Mouse (Mus musculus) ovary, postnatal 36 days (tissue): ENCODE data around the gene Xpr1.

Experiments
- DNase-seq: peaks from one replicate; pipeline ENCODE4 v3.0.0; 2022; ENCODE audit warnings: low spot score, mixed read lengths

Gene Xpr1

GRCm38 (mm10) chr1:155407697-155408576 lies 9.3 kb downstream of the Xpr1 start:
- DNase-seq, result no peak

DNA sequence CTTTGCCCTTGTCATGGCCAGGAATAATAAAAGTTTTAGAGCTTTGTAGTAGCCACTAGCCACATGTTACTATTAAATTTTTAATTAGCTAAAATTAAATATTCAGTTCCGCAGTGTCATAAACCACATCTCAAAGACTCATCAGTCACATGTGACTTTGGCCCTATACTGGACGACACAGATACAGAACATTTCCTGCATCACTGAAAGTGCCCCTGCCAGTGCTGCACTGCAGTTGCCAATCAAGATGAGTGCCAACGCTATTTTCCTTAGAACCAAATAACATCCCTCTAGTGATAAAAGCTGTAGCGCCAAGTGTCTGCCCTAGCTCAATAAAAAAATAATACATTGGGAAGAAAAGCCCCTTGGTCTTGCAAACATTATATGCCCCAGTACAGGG lies 17.2 kb downstream of the Xpr1 start:
- DNase-seq, result no peak

DNA sequence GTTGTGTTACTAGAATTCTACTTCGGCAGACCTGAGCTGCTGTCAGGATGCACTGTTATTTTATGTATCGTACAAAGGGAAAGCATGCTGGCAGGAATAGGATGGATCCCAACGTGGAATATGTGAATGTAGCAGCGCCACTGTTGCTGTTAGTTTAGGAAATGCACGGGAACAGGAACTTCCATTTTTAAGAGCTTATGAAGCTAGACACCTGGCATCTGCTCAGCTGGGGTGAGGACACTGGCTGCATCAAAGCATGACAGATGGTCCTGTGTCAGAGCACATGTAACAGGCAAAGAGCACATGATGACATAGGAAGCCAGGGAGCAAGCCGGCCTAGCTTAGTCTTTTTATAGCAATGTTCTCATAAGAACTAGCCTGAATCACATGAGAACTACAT lies 22.4 kb downstream of the Xpr1 start:
- DNase-seq, result no peak

DNA sequence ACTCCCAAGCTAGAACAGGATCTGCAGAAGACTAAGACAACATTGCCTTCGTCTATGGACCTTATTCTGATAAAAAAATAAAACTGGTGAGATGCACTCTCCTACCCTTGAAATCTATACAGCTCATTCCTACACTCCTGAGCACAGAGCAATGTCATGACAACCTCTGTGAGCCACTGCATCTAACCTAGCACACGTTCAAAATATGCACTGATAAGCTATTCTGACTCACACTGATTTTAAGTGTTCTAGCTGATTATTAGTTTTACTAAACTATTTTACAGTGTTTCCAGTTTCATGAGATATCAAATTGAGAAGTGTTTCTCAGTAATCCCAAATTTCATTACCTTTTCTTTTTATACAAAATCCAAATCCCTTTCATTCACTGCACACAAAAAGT lies 23.2 kb downstream of the Xpr1 start:
- no peak for DNase-seq

DNA sequence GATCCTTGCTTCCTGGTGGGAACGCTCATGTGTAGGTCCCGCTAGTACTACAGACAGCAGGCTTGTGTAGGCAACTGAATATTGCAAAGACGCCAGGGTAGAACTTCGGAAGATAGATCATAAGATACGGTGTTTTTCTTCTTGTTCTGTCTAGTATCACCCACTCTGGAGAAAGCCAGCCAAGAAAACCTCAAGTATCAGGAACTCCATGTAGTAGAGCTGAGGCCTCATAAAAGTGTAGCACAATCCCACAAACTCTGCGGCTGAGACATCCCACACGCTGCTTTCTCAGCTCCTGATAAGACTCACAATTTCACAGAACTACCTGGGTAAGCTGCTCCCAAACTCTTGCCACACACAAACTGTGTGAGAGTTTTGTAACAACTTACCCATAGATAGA lies 24.4 kb downstream of the Xpr1 start:
- no peak for DNase-seq

GRCm38 (mm10) chr1:155391537-155391936 lies 25.7 kb downstream of the Xpr1 start:
- DNase-seq, result no peak

- no peak for DNase-seq
These were observed 28.8 kb downstream of the Xpr1 start for GRCm38 (mm10) chr1:155388418-155388817.

DNA sequence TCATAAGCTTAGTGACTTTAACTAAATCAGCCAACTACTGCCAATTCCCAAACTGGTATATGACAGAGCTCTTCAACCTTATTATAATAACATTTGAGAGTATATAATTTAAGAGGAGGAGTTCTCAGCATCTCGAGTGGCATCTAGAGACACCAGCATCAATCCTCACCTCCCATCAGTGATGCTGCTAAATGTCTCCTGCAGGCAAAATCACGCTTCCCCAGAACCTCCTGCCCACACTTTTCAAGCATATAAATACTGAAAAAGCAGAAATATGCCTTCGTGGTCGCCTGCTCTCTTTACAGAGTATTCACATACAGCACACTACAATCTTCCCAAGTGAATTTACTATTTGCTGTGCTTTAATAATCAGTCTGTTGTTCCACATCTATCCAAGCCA lies 30.7 kb downstream of the Xpr1 start:
- no peak for DNase-seq

GRCm38 (mm10) chr1:155383319-155384302 lies 33.6 kb downstream of the Xpr1 start:
- DNase-seq, result no peak

GRCm38 (mm10) chr1:155381931-155382330 lies 35.3 kb downstream of the Xpr1 start:
- no peak for DNase-seq

- no peak for DNase-seq
These were observed 37.9 kb downstream of the Xpr1 start for GRCm38 (mm10) chr1:155379289-155379688.

GRCm38 (mm10) chr1:155372821-155373220 lies 44.4 kb downstream of the Xpr1 start:
- no peak for DNase-seq

GRCm38 (mm10) chr1:155370075-155370658 lies 47.0 kb downstream of the Xpr1 start:
- DNase-seq, result no peak

GRCm38 (mm10) chr1:155366366-155366765 lies 50.8 kb downstream of the Xpr1 start:
- DNase-seq, result no peak

- DNase-seq, result no peak
These were observed 55.6 kb downstream of the Xpr1 start for GRCm38 (mm10) chr1:155361502-155362126.

DNA sequence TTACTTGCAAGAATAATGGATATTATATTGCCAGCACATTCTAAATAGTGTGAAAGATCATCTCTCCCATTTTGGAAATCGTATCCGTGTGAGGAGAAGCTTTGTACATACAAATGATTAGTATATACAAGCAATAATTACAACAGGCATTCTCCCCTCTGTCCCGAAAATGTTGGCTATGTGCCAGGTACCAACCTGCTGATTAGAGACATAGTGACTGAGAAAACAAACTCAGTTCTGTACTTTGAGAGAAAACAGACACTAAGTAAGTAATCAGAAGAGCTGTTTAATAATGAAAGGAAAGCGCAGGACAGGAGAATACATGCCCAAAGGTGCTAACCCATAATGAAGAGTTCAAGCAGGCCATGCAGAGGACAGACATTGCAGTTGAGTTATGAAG lies 64.1 kb downstream of the Xpr1 start:
- DNase-seq, result no peak

DNA sequence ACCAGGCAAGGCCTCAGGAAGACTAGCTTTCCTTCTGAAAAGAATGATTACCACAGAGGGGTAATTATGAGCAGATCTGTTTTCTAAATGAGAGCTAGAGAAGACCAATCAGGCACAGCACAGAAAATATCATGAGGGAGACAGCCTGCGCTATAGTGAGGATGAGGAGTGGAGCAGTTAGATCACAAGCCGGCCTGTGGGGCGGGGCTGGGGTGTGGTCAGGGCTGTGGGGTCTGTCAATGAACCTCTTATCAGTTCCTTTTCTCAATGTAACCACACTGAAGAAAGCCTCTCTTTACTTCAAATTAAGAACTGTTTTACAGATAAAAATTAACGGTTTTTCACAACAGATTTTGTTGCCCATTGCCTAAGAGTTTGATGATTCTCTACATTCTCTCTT lies 65.7 kb downstream of the Xpr1 start:
- DNase-seq, result no peak

DNA sequence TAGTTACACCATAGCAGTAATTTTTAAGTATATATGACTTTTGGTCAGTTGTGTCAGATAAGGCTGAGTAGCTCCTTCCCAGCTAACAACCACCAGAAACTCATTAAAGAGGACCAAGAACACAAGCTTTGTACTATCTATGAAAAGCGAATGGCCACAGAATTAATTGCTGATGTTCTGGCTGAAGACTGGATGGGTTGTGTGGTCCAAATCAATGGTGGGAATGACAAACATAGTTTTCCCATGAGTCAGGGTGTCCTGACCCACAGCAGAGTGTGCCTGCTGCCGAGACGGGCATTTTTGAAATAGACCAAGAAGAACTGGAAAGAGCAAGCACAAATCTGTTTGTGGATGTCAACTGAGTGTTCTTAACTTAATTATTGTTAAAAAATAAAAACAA lies 68.7 kb downstream of the Xpr1 start:
- DNase-seq, result no peak

- DNase-seq, result no peak
These were observed 69.9 kb downstream of the Xpr1 start for GRCm38 (mm10) chr1:155347339-155347738.

DNA sequence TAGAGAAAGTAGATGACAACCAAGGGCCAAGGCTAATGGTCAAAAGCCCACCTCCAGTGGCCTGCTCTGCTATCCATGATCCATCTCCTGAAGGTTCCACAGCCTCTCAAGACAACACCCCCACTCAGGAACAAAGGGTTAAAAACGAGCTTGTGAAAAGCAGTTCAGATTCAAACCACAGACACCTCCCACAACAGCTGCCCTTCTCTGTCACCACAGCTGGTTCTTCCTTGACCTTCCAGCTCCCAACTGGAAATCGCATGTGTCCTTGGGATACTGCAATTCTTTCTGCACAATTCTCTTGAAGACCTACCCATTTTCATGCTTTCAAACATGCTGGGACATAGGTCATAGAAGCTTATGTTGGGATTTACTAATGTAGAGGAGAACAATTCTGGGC lies 73.2 kb downstream of the Xpr1 start:
- no peak for DNase-seq

DNA sequence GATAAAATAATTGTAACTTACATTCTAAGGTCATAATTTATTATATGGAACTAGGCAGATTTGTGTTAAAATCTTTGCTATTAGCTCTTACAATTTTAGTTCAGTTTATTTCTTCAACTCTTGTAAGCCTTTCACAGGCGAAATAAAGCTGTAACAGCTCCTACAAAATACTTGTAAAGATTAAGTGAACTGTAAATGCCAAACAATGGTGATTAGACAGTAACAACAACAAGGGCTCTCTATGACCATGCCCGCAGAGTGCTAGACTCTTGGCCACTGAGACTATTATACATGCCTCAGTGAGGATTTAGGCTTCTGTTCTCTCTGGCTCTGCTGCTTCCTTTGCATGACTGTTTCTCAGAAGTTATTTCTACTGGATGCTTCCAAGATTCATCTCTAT lies 77.6 kb downstream of the Xpr1 start:
- DNase-seq, result no peak

GRCm38 (mm10) chr1:155337315-155337714 lies 79.9 kb downstream of the Xpr1 start:
- no peak for DNase-seq
